Mouse (Mus musculus) midbrain, embryonic 16.5 days (tissue): ENCODE data around the gene Elavl2. TPM values are rescaled to one million over a fixed set of nuclear protein-coding genes. Genes with fewer than 3 reads are reported as not detected.

Experiments
- ATAC-seq: fragments of 200-750 bp; cut with Nextera tagmentation; 2 replicates; pipeline ENCODE4 v1.8.0; 2017; ENCODE audit warnings: moderate TSS enrichment
- H3K27ac ChIP-seq: fragments of 300-500 bp; sonication (generic); 2 replicates; pipeline ENCODE4 v1.5.1; 2014; ENCODE audit warnings: mild to moderate bottlenecking, low read length, mixed read lengths
- H3K27me3 ChIP-seq: fragments of 300-500 bp; sonication (generic); 2 replicates; pipeline ENCODE4 v1.6.1; 2014; ENCODE audit warnings: low read depth, low read length, mixed read lengths; ENCODE audit not compliant: control insufficient read depth, insufficient read depth
- H3K36me3 ChIP-seq: fragments of 300-500 bp; sonication (generic); 2 replicates; pipeline ENCODE4 v1.6.1; 2014; ENCODE audit warnings: mild to moderate bottlenecking, low read length, moderate library complexity, mixed read lengths; ENCODE audit not compliant: control insufficient read depth, insufficient read depth
- H3K4me1 ChIP-seq: fragments of 300-500 bp; sonication (generic); 2 replicates; pipeline ENCODE4 v1.6.1; 2014; ENCODE audit warnings: mild to moderate bottlenecking, low read length, mixed read lengths; ENCODE audit not compliant: control insufficient read depth, insufficient read depth
- H3K4me2 ChIP-seq: fragments of 300-500 bp; sonication (generic); 2 replicates; pipeline ENCODE4 v1.6.1; 2014; ENCODE audit warnings: mild to moderate bottlenecking, low read length, mixed read lengths
- H3K4me3 ChIP-seq: fragments of 300-500 bp; sonication (generic); 2 replicates; pipeline ENCODE4 v1.5.1; 2014; ENCODE audit warnings: low read depth, mild to moderate bottlenecking, low read length, moderate library complexity, mixed read lengths
- H3K9ac ChIP-seq: fragments of 300-500 bp; sonication (generic); 2 replicates; pipeline ENCODE4 v1.6.1; 2014; ENCODE audit warnings: low read depth, low read length, mixed read lengths
- H3K9me3 ChIP-seq: fragments of 300-500 bp; sonication (generic); replicated peaks from 2 replicates; pipeline ENCODE4 v1.6.1; 2014; ENCODE audit warnings: mild to moderate bottlenecking, low read length, mixed read lengths; ENCODE audit not compliant: control insufficient read depth, poor library complexity, severe bottlenecking
- WGBS: fragments of 180-500 bp; shearing (Covaris S2); extraction: QIAGEN DNeasy Blood & Tissue Kit; methylation state at CpG from one replicate; pipeline ENCODE4 v1.1.7; 2014; 5-methylcytosine and 5-hydroxymethylcytosine counted together
- polyA plus RNA-seq: library from polyadenylated mRNA; unstranded; fragments of >200 nt; fragmentation: Nextera tagmentation; extraction: Ambion mirVana; gene quantifications from 2 replicates; pipeline ENCODE4 v1.2.1, GENCODE M21; 2015

Elavl2 gene
- polyA plus RNA-seq, 1 experiment from 2014 or later, result 158 TPM

DNA sequence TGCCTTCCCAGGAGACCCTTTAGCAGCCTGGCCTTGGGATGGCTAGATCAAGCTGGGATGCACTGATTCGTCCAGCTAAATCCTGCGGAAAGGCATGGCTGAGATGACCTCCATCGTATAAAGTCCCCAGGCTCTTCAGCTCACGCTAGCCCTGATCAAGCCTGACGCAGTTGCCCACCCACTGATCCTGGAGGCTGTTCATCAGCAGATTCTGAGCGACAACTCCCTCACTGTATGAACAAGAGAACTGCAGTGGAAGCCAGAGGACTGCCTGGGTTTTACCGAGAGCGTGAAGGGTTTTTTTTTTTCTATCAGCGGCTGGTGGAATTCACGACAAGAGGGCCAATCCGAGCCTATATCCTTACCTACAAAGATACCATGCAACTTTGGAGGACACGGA, 35.3 kb downstream of the Elavl2 start:
- no peaks in the 10 kb centered on the region for H3K9me3 ChIP-seq
- no peak overlapping the region for H3K4me3 ChIP-seq
- no peak for ATAC-seq
- no peaks in the 10 kb centered on the region for H3K36me3 ChIP-seq
- H3K9ac ChIP-seq, result no peak overlapping the region
- 76% methylated on average over 12 of the region's 12 CpGs for WGBS
- H3K4me1 ChIP-seq, result peaks cover 36% of the 10 kb centered on the region
- no peak overlapping the region for H3K4me2 ChIP-seq
- no peak overlapping the region for H3K27ac ChIP-seq
- H3K27me3 ChIP-seq, result no peaks in the 10 kb centered on the region

DNA sequence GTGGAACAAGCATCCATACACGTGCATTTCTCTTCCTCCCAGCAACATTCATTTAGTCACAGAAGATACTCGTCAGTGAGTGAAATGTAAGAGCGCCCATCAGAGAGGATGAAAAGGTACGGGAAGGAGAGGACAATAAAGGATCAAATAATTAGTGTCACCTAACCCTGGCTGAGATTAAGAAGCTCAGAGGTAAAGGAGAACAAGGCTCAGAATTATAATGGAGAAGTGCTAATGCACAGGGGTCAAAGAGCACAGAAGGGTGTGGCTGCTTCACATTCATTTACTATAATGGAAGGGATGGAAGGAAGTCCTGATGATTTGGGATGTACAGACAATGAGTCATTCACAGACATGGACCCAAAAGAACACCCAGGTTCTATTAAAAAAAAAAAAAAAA, 36.6 kb downstream of the Elavl2 start:
- Histone ChIP-seq H3K27ac (no peak overlapping the region), H3K27me3 (no peaks in the 10 kb centered on the region), H3K9me3 (no peaks in the 10 kb centered on the region), H3K4me3 (no peak overlapping the region), H3K9ac (no peak overlapping the region), H3K4me2 (no peak overlapping the region), H3K4me1 (peaks cover 24% of the 10 kb centered on the region), H3K36me3 (no peaks in the 10 kb centered on the region)
- ATAC-seq, result no peak
- 53% methylated on average over 4 of the region's 4 CpGs for WGBS

DNA sequence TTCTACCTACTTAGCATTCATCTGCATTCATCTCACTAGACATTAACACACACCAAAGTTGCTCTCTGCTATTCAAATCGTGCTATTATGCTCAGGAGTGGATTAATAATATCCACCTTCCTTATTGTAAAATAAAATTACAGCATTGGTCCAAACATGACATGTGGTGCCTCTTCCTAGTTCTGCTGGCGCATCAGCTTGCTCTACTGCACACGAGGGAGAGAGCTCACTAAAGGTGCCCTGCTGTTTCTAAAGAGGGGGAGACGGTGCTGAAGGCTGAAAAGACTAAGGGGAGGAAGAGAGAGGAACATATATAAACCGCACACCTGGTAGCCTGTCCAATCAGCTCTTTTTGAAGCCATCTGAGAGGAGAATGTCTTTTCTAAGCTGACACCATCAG, 38.1 kb downstream of the Elavl2 start:
- H3K36me3 ChIP-seq, result no peaks in the 10 kb centered on the region
- H3K4me1 ChIP-seq, result peaks cover 18% of the 10 kb centered on the region
- H3K27me3 ChIP-seq, result no peaks in the 10 kb centered on the region
- H3K27ac ChIP-seq, result no peak overlapping the region
- no peak overlapping the region for H3K4me3 ChIP-seq
- H3K9ac ChIP-seq, result no peak overlapping the region
- peak; percentile 57 for ATAC-seq
- no peak overlapping the region for H3K4me2 ChIP-seq
- H3K9me3 ChIP-seq, result no peaks in the 10 kb centered on the region
- 22% methylated on average over 5 of the region's 5 CpGs for WGBS

GRCm38 (mm10) chr4:91353138-91353537, 47.4 kb downstream of the Elavl2 start:
- Histone ChIP-seq H3K4me3 (no peak overlapping the region), H3K4me1 (peaks cover 10% of the 10 kb centered on the region), H3K9me3 (no peaks in the 10 kb centered on the region), H3K36me3 (no peaks in the 10 kb centered on the region), H3K27me3 (no peaks in the 10 kb centered on the region), H3K9ac (no peak overlapping the region), H3K4me2 (no peak overlapping the region), H3K27ac (no peak overlapping the region)
- ATAC-seq, result no peak
- WGBS, result 62% methylated on average over 9 of the region's 9 CpGs

GRCm38 (mm10) chr4:91349579-91349978, 51.0 kb downstream of the Elavl2 start:
- ATAC-seq, result no peak
- no peak overlapping the region for H3K4me2 ChIP-seq
- no peaks in the 10 kb centered on the region for H3K27me3 ChIP-seq
- WGBS, result 88% methylated on average over 5 of the region's 5 CpGs
- H3K4me3 ChIP-seq, result no peak overlapping the region
- H3K4me1 ChIP-seq, result peaks cover 16% of the 10 kb centered on the region
- H3K27ac ChIP-seq, result no peak overlapping the region
- H3K36me3 ChIP-seq, result no peaks in the 10 kb centered on the region
- H3K9me3 ChIP-seq, result no peaks in the 10 kb centered on the region
- H3K9ac ChIP-seq, result no peak overlapping the region

GRCm38 (mm10) chr4:91334177-91334576, 66.4 kb downstream of the Elavl2 start:
- H3K27me3 ChIP-seq, result no peaks in the 10 kb centered on the region
- WGBS, result 86% methylated on average over 4 of the region's 4 CpGs

DNA sequence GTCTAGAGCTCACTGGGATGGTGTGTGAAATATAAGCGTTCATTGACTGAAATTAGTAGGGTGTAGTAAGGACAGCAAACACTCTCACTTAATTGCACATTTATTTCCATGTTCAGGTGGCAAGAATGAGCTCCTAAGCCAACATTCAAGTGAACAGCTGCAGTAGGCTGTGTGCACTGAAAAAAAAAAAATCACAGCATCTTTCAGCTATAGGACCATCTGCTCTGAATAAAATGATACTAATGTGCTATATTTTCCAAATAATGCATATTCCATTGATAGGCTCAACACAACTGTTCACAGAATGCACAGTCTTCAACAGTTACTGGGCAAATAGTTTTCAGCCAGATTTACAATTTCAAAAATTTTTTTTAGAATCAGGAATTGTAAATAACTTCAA, 89.8 kb downstream of the Elavl2 start:
- H3K4me3 ChIP-seq, result no peak overlapping the region
- no peak overlapping the region for H3K4me2 ChIP-seq
- no peak overlapping the region for H3K27ac ChIP-seq
- no peaks in the 10 kb centered on the region for H3K27me3 ChIP-seq
- H3K4me1 ChIP-seq, result peaks cover 10% of the 10 kb centered on the region
- H3K9ac ChIP-seq, result no peak overlapping the region
- ATAC-seq, result no peak
- H3K36me3 ChIP-seq, result 0 out of 2 replicates have a peak, but pooled peaks cover 2% of the 10 kb centered on the region
- H3K9me3 ChIP-seq, result no peaks in the 10 kb centered on the region
- 91% methylated on average over 1 of the region's 1 CpGs for WGBS

More at GRCm38 (mm10) chr4:91334177-91334576, 66.4 kb downstream of the Elavl2 start:
- Histone ChIP-seq H3K4me2 (no peak overlapping the region), H3K27ac (no peak overlapping the region), H3K9me3 (no peaks in the 10 kb centered on the region), H3K4me3 (no peak overlapping the region), H3K36me3 (no peaks in the 10 kb centered on the region), H3K4me1 (peaks cover 7% of the 10 kb centered on the region; the same call in 1 of the 2 replicates), H3K9ac (no peak overlapping the region)
- ATAC-seq, result no peak

DNA sequence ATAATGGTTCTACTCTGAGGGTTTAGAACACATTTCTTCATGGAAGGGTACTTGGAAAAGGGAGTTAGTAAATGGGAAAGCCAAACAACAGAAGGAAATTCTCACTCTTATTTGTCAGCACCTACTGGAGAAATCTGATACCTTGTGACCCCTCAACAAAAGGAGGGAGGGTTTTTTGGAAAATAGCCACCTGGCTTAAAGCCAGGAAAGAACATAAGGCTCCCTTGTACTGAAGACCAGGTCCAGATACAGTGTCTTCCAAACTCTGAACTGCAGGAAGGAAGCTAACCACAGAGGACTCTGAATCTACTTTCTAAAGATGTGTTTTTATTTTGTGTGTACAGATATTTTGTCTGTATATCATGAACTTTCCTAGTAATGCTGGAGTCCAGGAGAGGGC, 102.9 kb downstream of the Elavl2 start:
- ATAC-seq, result no peak
- Histone ChIP-seq H3K27me3 (no peaks in the 10 kb centered on the region), H3K4me3 (no peak overlapping the region), H3K9me3 (no peaks in the 10 kb centered on the region), H3K36me3 (peaks cover 5% of the 10 kb centered on the region; the same call in 1 of the 2 replicates), H3K4me1 (no peaks in the 10 kb centered on the region), H3K27ac (no peak overlapping the region), H3K9ac (no peak overlapping the region), H3K4me2 (no peak overlapping the region)

GRCm38 (mm10) chr4:91295317-91295716, 105.3 kb downstream of the Elavl2 start:
- WGBS, result 81% methylated on average over 4 of the region's 4 CpGs

More at GRCm38 (mm10) chr4:91295317-91295716, 105.3 kb downstream of the Elavl2 start:
- Histone ChIP-seq H3K9ac (no peak overlapping the region), H3K9me3 (no peaks in the 10 kb centered on the region), H3K36me3 (peaks cover 5% of the 10 kb centered on the region; the same call in 1 of the 2 replicates), H3K4me3 (no peak overlapping the region), H3K27ac (no peak overlapping the region), H3K27me3 (no peaks in the 10 kb centered on the region), H3K4me2 (no peak overlapping the region), H3K4me1 (peaks cover 4% of the 10 kb centered on the region)
- no peak for ATAC-seq
